Mouse (Mus musculus): ENCODE measurements at regions not wholly inside any gene's neighbourhood (a gene's known extent, or its start where the extent isn't known, plus 50 kb on each side); places are given as distances from the start of the nearest gene placed in this dataset.

GRCm38 (mm10) chr5:149909108-149909739, 109.3 kb upstream of the Rxfp2 start:
- peak; percentile 5 to 12 for DNase-seq

- DNase-seq = no peak
Measured at GRCm38 (mm10) chr5:149909971-149910370, 108.5 kb upstream of the Rxfp2 start.

GRCm38 (mm10) chr5:149911968-149912367, 106.5 kb upstream of the Rxfp2 start:
- DNase-seq = no peak

GRCm38 (mm10) chr5:149915761-149916160, 102.7 kb upstream of the Rxfp2 start:
- no peak for DNase-seq

- no peak for DNase-seq
Measured at GRCm38 (mm10) chr5:149917374-149917773, 101.1 kb upstream of the Rxfp2 start.

GRCm38 (mm10) chr5:149919097-149919496, 99.4 kb upstream of the Rxfp2 start:
- no peak for DNase-seq

- DNase-seq = no peak
Measured at GRCm38 (mm10) chr5:149920326-149920725, 98.1 kb upstream of the Rxfp2 start.

GRCm38 (mm10) chr5:149924501-149924900, 94.0 kb upstream of the Rxfp2 start:
- DNase-seq = no peak

- no peak for DNase-seq
Measured at GRCm38 (mm10) chr5:149926786-149927185, 91.7 kb upstream of the Rxfp2 start.

- DNase-seq = no peak
Measured at GRCm38 (mm10) chr5:149931574-149932161, 86.8 kb upstream of the Rxfp2 start.

GRCm38 (mm10) chr5:149932220-149932619, 86.3 kb upstream of the Rxfp2 start:
- DNase-seq = no peak

- DNase-seq = no peak
Measured at GRCm38 (mm10) chr5:149945651-149946050, 72.8 kb upstream of the Rxfp2 start.

GRCm38 (mm10) chr5:149947491-149947890, 71.0 kb upstream of the Rxfp2 start:
- DNase-seq = no peak

GRCm38 (mm10) chr5:149956931-149957330, 61.5 kb upstream of the Rxfp2 start:
- DNase-seq = no peak

- no peak for DNase-seq
Measured at GRCm38 (mm10) chr5:149961178-149961577, 57.3 kb upstream of the Rxfp2 start.

GRCm38 (mm10) chr5:149964748-149965147, 53.7 kb upstream of the Rxfp2 start:
- no peak for DNase-seq
